Mouse (Mus musculus): ENCODE results near the gene Apeh.

DNA sequence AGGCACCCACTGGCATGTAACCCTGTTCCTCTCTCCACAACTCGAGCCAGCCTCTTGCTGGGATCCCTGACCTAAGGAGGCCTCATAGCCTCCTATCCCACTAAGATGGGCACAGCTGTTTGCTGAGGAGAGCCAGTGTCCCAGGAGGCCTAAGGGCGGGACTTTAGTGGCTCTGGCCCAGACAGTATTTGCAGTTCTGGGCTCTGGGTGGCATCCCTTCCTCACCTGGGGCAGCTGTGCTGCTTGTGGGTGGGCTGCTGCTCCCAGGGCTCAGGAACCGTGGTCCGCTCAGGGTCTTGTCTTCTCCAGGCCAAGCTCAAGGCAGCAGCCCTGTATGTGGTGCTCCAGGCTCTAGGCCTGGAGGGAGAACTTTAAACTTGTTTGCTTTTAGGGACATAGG lies 47.8 kb downstream of the Apeh start:
- TF ChIP-seq CTCF (IDR thresholded peaks at IDR 0.05; ENCODE audit: borderline replicate concordance, insufficient read depth, low read depth, low read length): no peak
- no peak for TF ChIP-seq POLR2A (IDR thresholded peaks at IDR 0.05; ENCODE audit: borderline replicate concordance, insufficient read depth, low read length)
